Mouse (Mus musculus): ENCODE data around the gene Serhl.
"Not testable (repeated sequence)": the region's sequence is repeated elsewhere in the genome, so short reads cannot be mapped to it uniquely, and the experiment has no call there.

The Serhl gene

GRCm38 (mm10) chr15:83124625-83125024, 35.3 kb downstream of the Serhl start:
- DNase-seq (ENCODE audit: low spot score in 2 of 2): no peak

GRCm38 (mm10) chr15:83126582-83126981, 37.3 kb downstream of the Serhl start:
- no peak for DNase-seq (ENCODE audit: low spot score in 2 of 2)

- not testable (repeated sequence) for DNase-seq (ENCODE audit: low spot score in 2 of 2)
These were observed 37.7 kb downstream of the Serhl start for GRCm38 (mm10) chr15:83127037-83127436.

GRCm38 (mm10) chr15:83129530-83130231, 40.4 kb downstream of the Serhl start:
- DNase-seq (ENCODE audit: low spot score in 2 of 2): no peak

GRCm38 (mm10) chr15:83134671-83135070, 45.4 kb downstream of the Serhl start:
- no peak for DNase-seq (ENCODE audit: low spot score in 2 of 2)

GRCm38 (mm10) chr15:83135654-83136053, 46.3 kb downstream of the Serhl start:
- DNase-seq (ENCODE audit: low spot score in 2 of 2): no peak

- no peak for DNase-seq (ENCODE audit: low spot score in 2 of 2)
These were observed 53.6 kb downstream of the Serhl start for GRCm38 (mm10) chr15:83142861-83143260.

GRCm38 (mm10) chr15:83145541-83145940, 56.2 kb downstream of the Serhl start:
- no peak for DNase-seq (ENCODE audit: low spot score in 2 of 2)

GRCm38 (mm10) chr15:83148395-83148794, 59.1 kb downstream of the Serhl start:
- DNase-seq (ENCODE audit: low spot score in 2 of 2): no peak

- no peak for DNase-seq (ENCODE audit: low spot score in 2 of 2)
These were observed 59.5 kb downstream of the Serhl start for GRCm38 (mm10) chr15:83148801-83149195.

GRCm38 (mm10) chr15:83149196-83150072, 60.1 kb downstream of the Serhl start, which contains the start of gene Poldip3:
Gene Poldip3, minus strand, starts transcription at chr15:83149384.
- peak; percentile 97 to 98 for DNase-seq (ENCODE audit: low spot score in 2 of 2)

GRCm38 (mm10) chr15:83150073-83150442, 60.8 kb downstream of the Serhl start:
- no peak for DNase-seq (ENCODE audit: low spot score in 2 of 2)

GRCm38 (mm10) chr15:83150694-83151093, 61.4 kb downstream of the Serhl start:
- DNase-seq (ENCODE audit: low spot score in 2 of 2): no peak

GRCm38 (mm10) chr15:83154309-83154708, 65.0 kb downstream of the Serhl start:
- DNase-seq (ENCODE audit: low spot score in 2 of 2): no peak

GRCm38 (mm10) chr15:83155672-83156419, 66.5 kb downstream of the Serhl start:
- DNase-seq (ENCODE audit: low spot score in 2 of 2): no peak

GRCm38 (mm10) chr15:83156929-83157666, 67.8 kb downstream of the Serhl start:
- peak in 1 of 2 experiments; percentile 58 for DNase-seq (ENCODE audit: low spot score in 2 of 2)

- no peak for DNase-seq (ENCODE audit: low spot score in 2 of 2)
These were observed 68.4 kb downstream of the Serhl start for GRCm38 (mm10) chr15:83157667-83158064.

GRCm38 (mm10) chr15:83158587-83159160, 69.4 kb downstream of the Serhl start:
- DNase-seq (ENCODE audit: low spot score in 2 of 2): no peak

- no peak for DNase-seq (ENCODE audit: low spot score in 2 of 2)
These were observed 70.5 kb downstream of the Serhl start for GRCm38 (mm10) chr15:83159823-83160222.

GRCm38 (mm10) chr15:83160561-83160960, 71.3 kb downstream of the Serhl start:
- no peak for DNase-seq (ENCODE audit: low spot score in 2 of 2)

Data from spleen, postnatal 14 days (tissue).